Mouse (Mus musculus) right cerebral cortex, postnatal 4 days (tissue): ENCODE data around the gene Psmd14.

Source experiments
- DNase-seq: peaks from one replicate; pipeline ENCODE4 v3.0.0-alpha.2; 2022

Psmd14 gene

DNA sequence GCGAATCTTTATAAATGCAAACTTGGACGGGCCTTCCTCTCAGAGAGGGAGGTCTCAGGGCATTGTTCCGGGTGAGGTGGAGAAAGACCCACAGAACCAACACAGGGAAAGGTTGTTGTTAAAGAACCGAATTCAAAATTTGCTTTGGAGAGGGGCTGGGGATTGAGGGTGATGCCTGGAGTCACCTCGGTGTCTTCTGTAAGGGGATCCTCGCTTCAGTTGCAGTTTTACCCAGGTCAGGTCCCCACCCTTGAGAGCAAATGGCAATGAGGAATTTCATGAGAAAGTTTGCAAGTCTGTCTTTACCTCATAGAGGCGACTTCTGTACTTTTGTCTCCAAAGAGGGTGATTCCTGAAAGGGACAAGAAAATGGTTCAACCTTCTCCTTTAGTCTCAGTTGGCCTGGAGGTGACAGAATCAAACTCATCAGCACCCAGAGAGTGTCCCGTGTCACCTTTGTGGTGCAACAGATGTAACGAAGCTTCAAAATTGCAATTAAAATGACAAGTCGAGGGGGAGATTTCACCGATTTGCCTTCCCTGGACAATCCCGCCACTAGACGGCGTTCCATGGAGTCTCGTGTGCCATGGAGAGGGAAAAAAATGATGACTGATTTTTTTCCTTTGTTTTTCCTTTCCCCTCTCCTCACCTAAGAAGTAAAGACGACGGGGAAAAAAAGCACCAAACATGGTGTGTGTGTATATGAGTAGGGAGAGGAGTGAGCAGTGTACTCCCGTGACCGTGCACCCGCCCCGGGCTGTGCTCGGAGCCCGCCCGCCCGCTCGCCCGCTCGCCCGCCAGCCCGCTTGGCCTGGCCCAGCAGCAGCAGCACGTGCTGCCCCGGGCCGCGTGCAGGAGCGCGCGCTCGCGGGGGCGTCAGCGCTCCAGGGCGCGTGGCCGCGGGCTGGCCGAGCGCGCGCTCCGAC, 103.3 kb downstream of the Psmd14 start:
- peak; percentile 66 for DNase-seq

DNA sequence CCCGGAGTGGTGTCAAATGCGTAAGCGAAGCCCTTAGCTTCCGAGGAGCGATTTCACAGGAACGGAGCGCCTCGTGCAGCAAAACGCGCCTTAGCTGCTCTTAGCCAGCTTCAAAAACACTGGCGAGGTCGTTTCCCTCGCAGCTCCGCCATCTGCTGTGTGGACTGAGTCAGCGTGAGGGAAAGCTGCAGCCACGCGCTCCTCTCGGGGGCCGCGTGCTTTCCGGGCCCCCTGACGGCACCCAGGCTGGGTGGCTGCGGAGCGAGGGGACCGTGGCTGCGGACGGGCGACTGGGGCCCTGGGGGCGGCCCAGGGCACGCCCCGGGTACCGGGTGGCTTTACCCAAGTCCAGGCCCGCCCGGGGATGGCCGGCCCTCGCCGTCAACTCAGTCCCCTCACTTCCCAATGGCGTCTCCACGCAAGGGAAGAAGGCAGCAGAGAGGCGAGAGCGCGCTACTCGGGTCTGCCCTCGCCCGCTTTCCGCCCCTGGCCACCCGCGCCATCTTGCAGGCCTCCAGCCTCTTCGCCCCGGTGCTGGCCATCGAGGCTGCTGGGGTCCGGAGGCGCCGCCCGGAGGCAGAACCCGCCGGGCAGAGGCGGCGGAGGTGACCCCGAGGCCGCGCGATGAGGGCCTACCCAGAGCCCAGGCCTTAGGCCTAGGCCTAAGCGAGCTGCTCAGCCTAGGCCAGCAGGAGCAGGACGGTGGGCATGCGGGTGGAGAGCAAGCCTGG, 104.3 kb downstream of the Psmd14 start:
- peak; percentile 56 for DNase-seq

DNA sequence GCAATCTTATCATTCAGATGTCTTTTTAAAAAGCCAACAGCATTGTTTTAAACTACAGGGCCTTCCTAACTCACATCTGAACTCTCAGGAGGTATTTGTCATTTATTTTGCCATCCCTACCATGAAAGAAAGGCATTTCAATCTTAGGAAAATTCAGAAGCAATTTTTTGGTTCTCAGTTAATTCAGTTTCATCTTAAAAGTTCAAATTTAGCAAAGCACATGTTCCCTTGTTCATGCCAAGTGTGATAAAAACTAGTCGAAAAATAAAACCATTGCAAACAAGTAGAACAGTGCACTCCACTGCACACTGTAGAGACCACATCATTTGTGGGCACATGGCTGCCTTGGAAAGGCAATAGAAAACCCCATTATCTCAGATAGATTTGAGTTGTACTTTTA, 106.7 kb downstream of the Psmd14 start:
- no peak for DNase-seq

GRCm38 (mm10) chr2:61820203-61820602, 108.7 kb downstream of the Psmd14 start:
- DNase-seq, result no peak

DNA sequence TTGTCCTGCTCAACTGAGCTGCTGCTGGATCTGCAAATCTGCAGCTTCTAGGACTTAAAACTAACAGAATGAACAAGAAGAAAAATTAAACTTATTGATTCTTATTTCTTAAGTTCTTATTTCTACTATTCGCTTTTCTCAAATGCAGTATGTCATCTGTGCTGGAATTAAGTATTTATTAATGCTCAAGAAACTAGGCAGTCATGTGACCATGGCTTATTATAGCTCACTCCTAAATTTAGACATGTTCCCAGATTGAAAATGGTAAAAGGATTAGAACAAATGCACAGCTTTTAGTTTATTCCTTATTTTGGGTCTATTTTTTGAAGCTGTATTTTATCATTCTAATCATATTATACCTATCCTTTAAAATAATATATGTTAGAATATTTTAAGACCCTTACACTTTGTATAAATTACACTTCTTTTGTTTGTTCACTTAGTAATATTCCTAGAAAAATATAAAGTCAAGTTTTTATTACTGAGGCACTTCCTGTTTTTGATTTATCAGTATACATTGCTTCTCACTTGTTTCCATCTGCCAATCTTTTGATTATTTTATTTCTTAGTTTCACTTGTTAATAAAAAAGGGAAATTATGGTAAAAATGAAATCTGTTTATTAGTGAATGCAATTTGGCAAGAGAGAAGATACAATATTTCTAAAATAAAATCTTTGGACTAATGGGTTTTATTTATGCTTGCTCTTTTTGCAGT, 112.1 kb downstream of the Psmd14 start:
- DNase-seq, result no peak

GRCm38 (mm10) chr2:61837243-61837806, 125.8 kb downstream of the Psmd14 start:
- DNase-seq, result no peak
